In genomic region chr6:97897191-97897590, GRCm38 (mm10) we compare ENCODE assay signal across 25 mouse cellular contexts.
DNase-seq lines count a peak whose midpoint lies in the region; ATAC-seq and TF ChIP-seq lines count a peak whose summit lies in the region.
"Had no signal": no experiment of that assay in that cellular context is flagged by ENCODE, and none has a peak within 500 bp of the region (broad histone marks: within the 10 kb centered on the region; RNA-seq: fewer than 3 reads in every experiment).

No protein-coding gene starts in this region.

- no peaks in the 10 kb centered on the region for H3K27me3 ChIP-seq in MEL (ENCODE audit: control insufficient read depth in 1 of 2, insufficient read depth in 2 of 2, low read length in 2 of 2)
- H3K27me3 ChIP-seq in limb, embryonic 15.5 days: no peaks in the 10 kb centered on the region
- H3K27me3 ChIP-seq: CH12.LX; embryonic facial prominence, embryonic 12.5 days; forebrain, embryonic 13.5 days; forebrain, embryonic 15.5 days; Patski had no signal

- H3K79me2 ChIP-seq in MEL (ENCODE audit: control insufficient read depth, insufficient read depth, low read length, poor library complexity): no peaks in the 10 kb centered on the region

- no peaks in the 10 kb centered on the region for H3K9me3 ChIP-seq in MEL (replicated peaks; ENCODE audit: insufficient read depth, low read length)
- no peaks in the 10 kb centered on the region for H3K9me3 ChIP-seq in limb, embryonic 15.5 days
- H3K9me3 ChIP-seq: embryonic facial prominence, embryonic 10.5 days; embryonic facial prominence, embryonic 12.5 days; forebrain, embryonic 13.5 days; forebrain, embryonic 15.5 days had no signal

- ATAC-seq in limb, embryonic 15.5 days (ENCODE audit: insufficient number of reproducible peaks, low FRiP score, low TSS enrichment, low read depth): no peak
- ATAC-seq: activated CD4-positive, CD25-positive, alpha-beta regulatory T cell, adult 4 months; CD4-positive, CD25-positive, alpha-beta regulatory T cell, adult 4 months; forebrain, embryonic 13.5 days; forebrain, embryonic 15.5 days; forebrain, postnatal 0 days; Patski had no signal

- no peak for TF ChIP-seq POLR2A in MEL (IDR thresholded peaks at IDR 0.05; ENCODE audit: control insufficient read depth in 1 of 2, insufficient read depth in 1 of 2, low read depth in 1 of 2, low read length in 2 of 2, poor library complexity in 1 of 2)

- H3K4me3 ChIP-seq in MEL (ENCODE audit: control insufficient read depth in 1 of 2, insufficient read depth in 1 of 2, low read depth in 2 of 2, low read length in 2 of 2): peak overlapping the region; percentile 33 to 39
- no peak overlapping the region for H3K4me3 ChIP-seq in limb, embryonic 15.5 days
- H3K4me3 ChIP-seq: embryonic facial prominence, embryonic 10.5 days; embryonic facial prominence, embryonic 12.5 days; forebrain, embryonic 13.5 days; forebrain, embryonic 15.5 days had no signal

- no peak for TF ChIP-seq CTCF in MEL (IDR thresholded peaks at IDR 0.05 in 2 of 3, conservative IDR thresholded peaks at IDR 0.05 in 1 of 3; ENCODE audit: control insufficient read depth in 1 of 3, insufficient read depth in 1 of 3, low read depth in 2 of 3, low read length in 3 of 3, poor library complexity in 1 of 3, severe bottlenecking in 1 of 3)

- peaks cover 0 to 25% of the 10 kb centered on the region in 2 experiments; a peak in 2 of 4 replicates for H3K36me3 ChIP-seq in MEL (ENCODE audit: control insufficient read depth in 1 of 2, insufficient read depth in 2 of 2, low read length in 2 of 2)
- no peaks in the 10 kb centered on the region for H3K36me3 ChIP-seq in limb, embryonic 15.5 days
- H3K36me3 ChIP-seq: embryonic facial prominence, embryonic 10.5 days; embryonic facial prominence, embryonic 12.5 days; forebrain, embryonic 15.5 days; G1E had no signal

- TF ChIP-seq RAD21 in MEL (IDR thresholded peaks at IDR 0.05; ENCODE audit: low read depth, low read length): no peak

- H3K4me1 ChIP-seq in MEL (ENCODE audit: control insufficient read depth in 1 of 2, insufficient read depth in 2 of 2, low read length in 2 of 2): peaks cover 3 to 22% of the 10 kb centered on the region in 2 experiments
- H3K4me1 ChIP-seq in limb, embryonic 15.5 days: no peaks in the 10 kb centered on the region; the same call in 1 of the 2 replicates
- H3K4me1 ChIP-seq: embryonic facial prominence, embryonic 12.5 days; forebrain, embryonic 13.5 days; forebrain, embryonic 15.5 days had no signal

- peak; percentile 62 for DNase-seq in heart, adult 11 months
- no peak for DNase-seq in heart, adult 9 months (ENCODE audit: low spot score in 2 of 2)
- peak; percentile 6 for DNase-seq in 3134 (ENCODE audit: extremely low read depth, insufficient read length, low spot score)
- DNase-seq in MEL (ENCODE audit: low read depth, low spot score): peak; percentile 86
- DNase-seq in adrenal gland, postnatal 14 days: no peak
- DNase-seq in left cerebral cortex, adult 8-10 months (ENCODE audit: low spot score in 2 of 2): no peak
- DNase-seq: adrenal gland, adult 8-10 months; adrenal gland, postnatal 25 days; B cell, adult 2 months; cerebellum, adult 11 months; cerebellum, adult 18-20 months; cerebellum, adult 8-10 months; cerebellum, postnatal 10 days; cerebellum, postnatal 25 days; forebrain, postnatal 0 days had no signal

- TF ChIP-seq EP300 in MEL (IDR thresholded peaks at IDR 0.05; ENCODE audit: low read depth in 1 of 2, low read length in 2 of 2): peak; percentile 59 to 70

- peak overlapping the region; percentile 30 for H3K9ac ChIP-seq in MEL (ENCODE audit: control insufficient read depth, low read depth, low read length, poor library complexity, severe bottlenecking)
- no peak overlapping the region for H3K9ac ChIP-seq in limb, embryonic 15.5 days
- H3K9ac ChIP-seq: embryonic facial prominence, embryonic 12.5 days; forebrain, embryonic 13.5 days; forebrain, embryonic 15.5 days; forebrain, postnatal 0 days had no signal

- H3K27ac ChIP-seq in MEL (ENCODE audit: control insufficient read depth, low read depth, low read length): peak overlapping the region; percentile 70
- H3K27ac ChIP-seq in limb, embryonic 15.5 days: 0 out of 2 replicates have a peak overlapping the region, but pooled peaks have one; percentile 27
- H3K27ac ChIP-seq: embryonic facial prominence, embryonic 10.5 days; embryonic facial prominence, embryonic 12.5 days; forebrain, embryonic 13.5 days; forebrain, embryonic 15.5 days had no signal

- H3K4me2 ChIP-seq in limb, embryonic 15.5 days: no peak overlapping the region
- H3K4me2 ChIP-seq: embryonic facial prominence, embryonic 12.5 days; forebrain, embryonic 13.5 days; forebrain, embryonic 15.5 days had no signal

- 70% methylated on average over 6 of the region's 6 CpGs for WGBS in limb, embryonic 15.5 days

TF ChIP-seq in MEL, 35 proteins besides CTCF, POLR2A, EP300 and RAD21:
- no peak for TF ChIP-seq MYB (IDR thresholded peaks at IDR 0.05; ENCODE audit: low read depth, low read length)
- TF ChIP-seq ZNF384 (IDR thresholded peaks at IDR 0.05; ENCODE audit: low read depth, low read length): peak; percentile 47; the same call in 1 of the 2 replicates
- no peak for TF ChIP-seq KAT2A (conservative IDR thresholded peaks at IDR 0.05; ENCODE audit: low read depth, low read length)
- no peak for TF ChIP-seq E2F4 (IDR thresholded peaks at IDR 0.05; ENCODE audit: borderline replicate concordance, low read depth, low read length)
- TF ChIP-seq NRF1 (IDR thresholded peaks at IDR 0.05; ENCODE audit: insufficient read depth, low read depth, low read length, poor library complexity, severe bottlenecking): no peak
- peak; percentile 50; the same call in 1 of the 2 replicates for TF ChIP-seq TBP (IDR thresholded peaks at IDR 0.05; ENCODE audit: low read depth, low read length)
- TF ChIP-seq UBTF (IDR thresholded peaks at IDR 0.05; ENCODE audit: borderline replicate concordance, insufficient read depth, low read depth, low read length): no peak
- TF ChIP-seq GATA1 (IDR thresholded peaks at IDR 0.05; ENCODE audit: low read depth, low read length): peak; percentile 52
- no peak for TF ChIP-seq ELF1 (IDR thresholded peaks at IDR 0.05; ENCODE audit: low read depth, low read length)
- TF ChIP-seq TAL1 (IDR thresholded peaks at IDR 0.05; ENCODE audit: low read length): peak; percentile 14; the same call in 1 of the 2 replicates
- no peak for TF ChIP-seq ZMIZ1 (IDR thresholded peaks at IDR 0.05; ENCODE audit: low read depth, low read length)
- no peak for TF ChIP-seq BHLHE40 (IDR thresholded peaks at IDR 0.05; ENCODE audit: borderline replicate concordance, low read depth, low read length)
- TF ChIP-seq CHD2 (IDR thresholded peaks at IDR 0.05; ENCODE audit: low read length): no peak
- TF ChIP-seq JUND (IDR thresholded peaks at IDR 0.05; ENCODE audit: low read depth, low read length): no peak
- TF ChIP-seq CHD1 (IDR thresholded peaks at IDR 0.05; ENCODE audit: low read depth, low read length): no peak
- TF ChIP-seq MEF2A (IDR thresholded peaks at IDR 0.05; ENCODE audit: extremely low read depth, insufficient replicate concordance, low read depth, low read length, poor library complexity, severe bottlenecking): no peak
- TF ChIP-seq MXI1 (IDR thresholded peaks at IDR 0.05; ENCODE audit: low read depth, low read length): no peak
- no peak for TF ChIP-seq MAZ (IDR thresholded peaks at IDR 0.05; ENCODE audit: low read depth, low read length)
- peak; percentile 37; the same call in 1 of the 2 replicates for TF ChIP-seq ETS1 (IDR thresholded peaks at IDR 0.05; ENCODE audit: low read depth, low read length)
- TF ChIP-seq NELFE (IDR thresholded peaks at IDR 0.05; ENCODE audit: low read depth, low read length): no peak
- no peak for TF ChIP-seq SMC3 (IDR thresholded peaks at IDR 0.05; ENCODE audit: low read depth, low read length)
- TF ChIP-seq MAFK (IDR thresholded peaks at IDR 0.05; ENCODE audit: borderline replicate concordance, low read depth, low read length): no peak
- TF ChIP-seq GABPA (IDR thresholded peaks at IDR 0.05; ENCODE audit: low read depth, low read length): no peak
- TF ChIP-seq POLR2AphosphoS2 (IDR thresholded peaks at IDR 0.05; ENCODE audit: low read length): no peak
- TF ChIP-seq USF1 (IDR thresholded peaks at IDR 0.05; ENCODE audit: low read depth, low read length): no peak
- 0 out of 2 replicates have a peak, but pooled peaks have one; percentile 25 for TF ChIP-seq MAX (IDR thresholded peaks at IDR 0.05; ENCODE audit: low read length)
- peak; percentile 36; the same call in 1 of the 2 replicates for TF ChIP-seq MYC (IDR thresholded peaks at IDR 0.05; ENCODE audit: low read depth, low read length)
- TF ChIP-seq SIN3A (IDR thresholded peaks at IDR 0.05; ENCODE audit: low read length): no peak
- TF ChIP-seq TCF12 (IDR thresholded peaks at IDR 0.05; ENCODE audit: low read depth, low read length): peak; percentile 38; the same call in 1 of the 2 replicates
- TF ChIP-seq RCOR1 (IDR thresholded peaks at IDR 0.05; ENCODE audit: low read depth, low read length): peak; percentile 48
- no peak for TF ChIP-seq POLR2AphosphoS5 (IDR thresholded peaks at IDR 0.05; ENCODE audit: borderline replicate concordance, low read depth, low read length)
- no peak for TF ChIP-seq ZC3H11A (IDR thresholded peaks at IDR 0.05; ENCODE audit: low read depth, low read length)
- TF ChIP-seq HCFC1 (IDR thresholded peaks at IDR 0.05; ENCODE audit: low read depth, low read length): no peak
- no peak for TF ChIP-seq ZKSCAN1 (IDR thresholded peaks at IDR 0.05; ENCODE audit: low read depth, low read length)

Comparison
In these comparisons a context has a peak if more than half of its experiments do, and no peak if none do; other contexts are left out.
1. DNase-seq: peak in heart, adult 11 months (single experiment), 3134 (single experiment) and MEL (single experiment); none in heart, adult 9 months (0 of 2), adrenal gland, postnatal 14 days (single experiment) and left cerebral cortex, adult 8-10 months (0 of 2).